Mouse (Mus musculus) heart, postnatal 25 days (tissue): ENCODE measurements at regions not wholly inside any gene's neighbourhood (a gene's known extent, or its start where the extent isn't known, plus 50 kb on each side); places are given as distances from the start of the nearest gene placed in this dataset.

Source experiments
- DNase-seq: peaks from one replicate; pipeline ENCODE4 v3.0.0; 2022; ENCODE audit warnings: low spot score
- intact Hi-C: fragments of 180-260 bp; cut with DNase I; formaldehyde crosslinking; loops from one replicate; pipeline ENCODE4 v1.15.1; 2025

GRCm38 (mm10) chr4:87668314-87668713 lies 364.9 kb downstream of the Mllt3 start:
- DNase-seq: no peak
- intact Hi-C loops: no loop called here

- intact Hi-C loops: no loop called here
- no peak for DNase-seq
These were observed 365.5 kb downstream of the Mllt3 start for GRCm38 (mm10) chr4:87667556-87668154.

GRCm38 (mm10) chr4:87665149-87665548 lies 368.0 kb downstream of the Mllt3 start:
- intact Hi-C loops: no loop called here
- no peak for DNase-seq

- DNase-seq: no peak
- intact Hi-C loops: no loop called here
These were observed 370.3 kb downstream of the Mllt3 start for GRCm38 (mm10) chr4:87662876-87663275.

GRCm38 (mm10) chr4:87658316-87658715 lies 374.8 kb downstream of the Mllt3 start:
- no peak for DNase-seq
- intact Hi-C loops: no loop called here

- DNase-seq: no peak
These were observed 375.3 kb downstream of the Mllt3 start for GRCm38 (mm10) chr4:87657855-87658254.

GRCm38 (mm10) chr4:87653440-87654165 lies 379.6 kb downstream of the Mllt3 start:
- intact Hi-C loops: no loop called here

More at GRCm38 (mm10) chr4:87657855-87658254, 375.3 kb downstream of the Mllt3 start:
- intact Hi-C loops: no loop called here

GRCm38 (mm10) chr4:87652314-87652934 lies 380.7 kb downstream of the Mllt3 start:
- intact Hi-C loops: no loop called here
- DNase-seq: no peak

More at GRCm38 (mm10) chr4:87653440-87654165, 379.6 kb downstream of the Mllt3 start:
- DNase-seq: no peak

GRCm38 (mm10) chr4:87651275-87651674 lies 381.9 kb downstream of the Mllt3 start:
- intact Hi-C loops: no loop called here
- DNase-seq: no peak

- DNase-seq: no peak
- intact Hi-C loops: no loop called here
These were observed 382.3 kb downstream of the Mllt3 start for GRCm38 (mm10) chr4:87650837-87651236.

- DNase-seq: no peak
- intact Hi-C loops: no loop called here
These were observed 382.8 kb downstream of the Mllt3 start for GRCm38 (mm10) chr4:87650393-87650792.

- no peak for DNase-seq
- intact Hi-C loops: no loop called here
These were observed 384.2 kb downstream of the Mllt3 start for GRCm38 (mm10) chr4:87648919-87649318.

GRCm38 (mm10) chr4:87647932-87648911 lies 384.9 kb downstream of the Mllt3 start:
- DNase-seq: no peak
- intact Hi-C loops: no loop called here

GRCm38 (mm10) chr4:87642002-87642401 lies 391.2 kb downstream of the Mllt3 start:
- intact Hi-C loops: no loop called here
- no peak for DNase-seq

- intact Hi-C loops: no loop called here
- DNase-seq: no peak
These were observed 391.6 kb downstream of the Mllt3 start for GRCm38 (mm10) chr4:87641551-87641950.

- no peak for DNase-seq
- intact Hi-C loops: no loop called here
These were observed 394.9 kb downstream of the Mllt3 start for GRCm38 (mm10) chr4:87638380-87638646.

GRCm38 (mm10) chr4:87637629-87638379 lies 395.4 kb downstream of the Mllt3 start:
- DNase-seq: no peak
- intact Hi-C loops: no loop called here

- intact Hi-C loops: no loop called here
These were observed 380.8 kb upstream of the Slc24a2 start for GRCm38 (mm10) chr4:87611116-87611515.

GRCm38 (mm10) chr4:87593644-87594043 lies 363.4 kb upstream of the Slc24a2 start:
- no peak for DNase-seq
- intact Hi-C loops: no loop called here

More at GRCm38 (mm10) chr4:87611116-87611515, 380.8 kb upstream of the Slc24a2 start:
- no peak for DNase-seq

GRCm38 (mm10) chr4:87590797-87591196 lies 360.5 kb upstream of the Slc24a2 start:
- no peak for DNase-seq
- intact Hi-C loops: no loop called here
